Mouse (Mus musculus) midbrain, embryonic 16.5 days (tissue): ENCODE results near the gene Znrf4. TPM values are rescaled to one million over a fixed set of nuclear protein-coding genes. Genes with fewer than 3 reads are reported as not detected.

ENCODE experiments used
- ATAC-seq: fragments of 200-750 bp; cut with Nextera tagmentation; 2 replicates; pipeline ENCODE4 v1.8.0; 2017; ENCODE audit warnings: moderate TSS enrichment
- H3K27ac ChIP-seq: fragments of 300-500 bp; sonication (generic); 2 replicates; pipeline ENCODE4 v1.5.1; 2014; ENCODE audit warnings: mild to moderate bottlenecking, low read length, mixed read lengths
- H3K27me3 ChIP-seq: fragments of 300-500 bp; sonication (generic); 2 replicates; pipeline ENCODE4 v1.6.1; 2014; ENCODE audit warnings: low read depth, low read length, mixed read lengths; ENCODE audit not compliant: control insufficient read depth, insufficient read depth
- H3K36me3 ChIP-seq: fragments of 300-500 bp; sonication (generic); 2 replicates; pipeline ENCODE4 v1.6.1; 2014; ENCODE audit warnings: mild to moderate bottlenecking, low read length, moderate library complexity, mixed read lengths; ENCODE audit not compliant: control insufficient read depth, insufficient read depth
- H3K4me1 ChIP-seq: fragments of 300-500 bp; sonication (generic); 2 replicates; pipeline ENCODE4 v1.6.1; 2014; ENCODE audit warnings: mild to moderate bottlenecking, low read length, mixed read lengths; ENCODE audit not compliant: control insufficient read depth, insufficient read depth
- H3K4me2 ChIP-seq: fragments of 300-500 bp; sonication (generic); 2 replicates; pipeline ENCODE4 v1.6.1; 2014; ENCODE audit warnings: mild to moderate bottlenecking, low read length, mixed read lengths
- H3K4me3 ChIP-seq: fragments of 300-500 bp; sonication (generic); 2 replicates; pipeline ENCODE4 v1.5.1; 2014; ENCODE audit warnings: low read depth, mild to moderate bottlenecking, low read length, moderate library complexity, mixed read lengths
- H3K9ac ChIP-seq: fragments of 300-500 bp; sonication (generic); 2 replicates; pipeline ENCODE4 v1.6.1; 2014; ENCODE audit warnings: low read depth, low read length, mixed read lengths
- H3K9me3 ChIP-seq: fragments of 300-500 bp; sonication (generic); replicated peaks from 2 replicates; pipeline ENCODE4 v1.6.1; 2014; ENCODE audit warnings: mild to moderate bottlenecking, low read length, mixed read lengths; ENCODE audit not compliant: control insufficient read depth, poor library complexity, severe bottlenecking
- WGBS: fragments of 180-500 bp; shearing (Covaris S2); extraction: QIAGEN DNeasy Blood & Tissue Kit; methylation state at CpG from one replicate; pipeline ENCODE4 v1.1.7; 2014; 5-methylcytosine and 5-hydroxymethylcytosine counted together
- polyA plus RNA-seq: library from polyadenylated mRNA; unstranded; fragments of >200 nt; fragmentation: Nextera tagmentation; extraction: Ambion mirVana; gene quantifications from 2 replicates; pipeline ENCODE4 v1.2.1, GENCODE M21; 2015

Znrf4 gene
- polyA plus RNA-seq, 1 experiment from 2014 or later = not detected

GRCm38 (mm10) chr17:56514330-56514729 lies 2.1 kb upstream of the Znrf4 start:
- ATAC-seq = no peak

GRCm38 (mm10) chr17:56511707-56512090 lies 532 bp downstream of the Znrf4 start:
- H3K9ac ChIP-seq = peak overlapping the region; percentile 48; the same call in 1 of the 2 replicates
- no peaks in the 10 kb centered on the region for H3K9me3 ChIP-seq
- peak overlapping the region; percentile 25 for H3K4me3 ChIP-seq
- 26% methylated on average over 29 of the region's 29 CpGs for WGBS
- H3K36me3 ChIP-seq = no peaks in the 10 kb centered on the region
- H3K4me2 ChIP-seq = peak overlapping the region; percentile 46
- peaks cover 29% of the 10 kb centered on the region for H3K27me3 ChIP-seq
- peaks cover 25% of the 10 kb centered on the region for H3K4me1 ChIP-seq
- H3K27ac ChIP-seq = no peak overlapping the region
- ATAC-seq = no peak

More at GRCm38 (mm10) chr17:56514330-56514729, 2.1 kb upstream of the Znrf4 start:
- Histone ChIP-seq H3K4me3 (no peak overlapping the region), H3K27ac (no peak overlapping the region), H3K4me2 (no peak overlapping the region), H3K9me3 (no peaks in the 10 kb centered on the region), H3K36me3 (no peaks in the 10 kb centered on the region), H3K9ac (no peak overlapping the region), H3K27me3 (peaks cover 29% of the 10 kb centered on the region), H3K4me1 (peaks cover 19% of the 10 kb centered on the region)

DNA sequence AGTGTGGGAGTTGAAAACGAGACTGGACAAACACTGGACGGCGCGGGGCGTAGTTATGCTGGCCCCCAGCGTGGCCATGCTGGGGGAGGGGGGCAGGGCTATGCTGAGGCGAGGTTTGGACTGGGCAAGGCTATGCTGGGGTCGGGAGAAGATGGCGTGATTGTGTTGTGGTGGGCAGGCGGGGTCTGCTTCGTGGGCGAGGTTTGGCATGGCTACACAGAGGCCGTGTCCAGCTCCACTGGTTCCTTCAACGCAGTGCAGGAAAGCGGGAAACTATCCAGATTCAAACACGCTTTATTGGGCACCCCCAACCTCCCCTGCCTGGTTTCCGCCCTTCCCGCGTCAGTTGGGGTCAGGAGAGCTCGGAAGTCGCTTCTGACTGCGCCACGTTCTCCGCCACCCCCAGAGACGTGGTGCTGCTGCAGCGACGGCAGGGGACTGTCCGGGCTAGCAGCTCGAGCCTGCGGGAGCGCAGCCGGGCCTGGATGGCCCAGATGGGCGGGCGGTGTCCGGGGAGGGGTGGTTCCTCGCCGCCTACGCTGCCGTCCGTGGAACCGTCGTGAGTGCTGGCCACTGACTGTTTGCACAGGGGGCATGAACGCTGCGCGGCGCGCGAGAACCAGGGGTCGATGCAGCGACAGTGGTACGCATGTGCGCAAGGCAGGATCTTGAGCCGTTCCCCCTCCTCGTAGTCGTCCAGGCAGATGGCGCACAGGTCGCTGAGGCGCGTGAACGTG lies 1.1 kb downstream of the Znrf4 start:
- H3K9me3 ChIP-seq = no peaks in the 10 kb centered on the region
- H3K9ac ChIP-seq = peak overlapping the region; percentile 48; the same call in 1 of the 2 replicates
- no peak overlapping the region for H3K27ac ChIP-seq
- WGBS = 8% methylated on average over 60 of the region's 60 CpGs
- H3K4me1 ChIP-seq = peaks cover 28% of the 10 kb centered on the region
- H3K27me3 ChIP-seq = peaks cover 29% of the 10 kb centered on the region
- H3K4me2 ChIP-seq = peak overlapping the region; percentile 46
- H3K4me3 ChIP-seq = peak overlapping the region; percentile 25
- no peak for ATAC-seq
- no peaks in the 10 kb centered on the region for H3K36me3 ChIP-seq

- 0 out of 2 replicates have a peak overlapping the region, but pooled peaks have one; percentile 15 for H3K27ac ChIP-seq
- peaks cover 29% of the 10 kb centered on the region for H3K27me3 ChIP-seq
- no peak for ATAC-seq
- H3K9ac ChIP-seq = 0 out of 2 replicates have a peak overlapping the region, but pooled peaks have one; percentile 30
- H3K4me1 ChIP-seq = peaks cover 22% of the 10 kb centered on the region
- H3K36me3 ChIP-seq = no peaks in the 10 kb centered on the region
- H3K4me3 ChIP-seq = no peak overlapping the region
- no peak overlapping the region for H3K4me2 ChIP-seq
- 25% methylated on average over 27 of the region's 27 CpGs for WGBS
- H3K9me3 ChIP-seq = no peaks in the 10 kb centered on the region
These were observed 1.7 kb downstream of the Znrf4 start for GRCm38 (mm10) chr17:56510473-56510969.

GRCm38 (mm10) chr17:56509707-56510472 lies 2.3 kb downstream of the Znrf4 start:
- Histone ChIP-seq H3K4me3 (no peak overlapping the region), H3K27me3 (peaks cover 29% of the 10 kb centered on the region), H3K36me3 (no peaks in the 10 kb centered on the region), H3K4me1 (peaks cover 16% of the 10 kb centered on the region), H3K4me2 (no peak overlapping the region), H3K9ac (0 out of 2 replicates have a peak overlapping the region, but pooled peaks have one; percentile 30), H3K9me3 (no peaks in the 10 kb centered on the region), H3K27ac (0 out of 2 replicates have a peak overlapping the region, but pooled peaks have one; percentile 15)
- ATAC-seq = no peak
- 8% methylated on average over 33 of the region's 37 CpGs for WGBS

- Histone ChIP-seq H3K4me1 (peaks cover 16% of the 10 kb centered on the region), H3K27me3 (peaks cover 29% of the 10 kb centered on the region), H3K4me2 (no peak overlapping the region), H3K9me3 (no peaks in the 10 kb centered on the region), H3K4me3 (no peak overlapping the region), H3K36me3 (no peaks in the 10 kb centered on the region), H3K27ac (no peak overlapping the region), H3K9ac (no peak overlapping the region)
- 29% methylated on average over 10 of the region's 10 CpGs for WGBS
- ATAC-seq = no peak
These were observed 3.1 kb downstream of the Znrf4 start for GRCm38 (mm10) chr17:56509021-56509640.

GRCm38 (mm10) chr17:56507161-56508068 lies 4.8 kb downstream of the Znrf4 start:
- no peaks in the 10 kb centered on the region for H3K36me3 ChIP-seq
- H3K9me3 ChIP-seq = no peaks in the 10 kb centered on the region
- ATAC-seq = peak; percentile 96
- WGBS = under 1% methylated on average over 42 of the region's 42 CpGs
- peaks cover 16% of the 10 kb centered on the region for H3K4me1 ChIP-seq
- H3K9ac ChIP-seq = peak overlapping the region; percentile 96
- peak overlapping the region; percentile 99 for H3K4me2 ChIP-seq
- peak overlapping the region; percentile 99 for H3K27ac ChIP-seq
- peak overlapping the region; percentile 64 for H3K4me3 ChIP-seq
- H3K27me3 ChIP-seq = peaks cover 24% of the 10 kb centered on the region

GRCm38 (mm10) chr17:56506417-56507065 lies 5.7 kb downstream of the Znrf4 start:
- H3K4me1 ChIP-seq = peaks cover 16% of the 10 kb centered on the region
- H3K9me3 ChIP-seq = no peaks in the 10 kb centered on the region
- peak overlapping the region; percentile 96 for H3K9ac ChIP-seq
- peak overlapping the region; percentile 99 for H3K4me2 ChIP-seq
- peak overlapping the region; percentile 64 for H3K4me3 ChIP-seq
- H3K27me3 ChIP-seq = peaks cover 15% of the 10 kb centered on the region
- no peak for ATAC-seq
- H3K27ac ChIP-seq = peak overlapping the region; percentile 99
- no peaks in the 10 kb centered on the region for H3K36me3 ChIP-seq
- 64% methylated on average over 15 of the region's 15 CpGs for WGBS
